In genomic region chr13:83604785-83605184, GRCm38 (mm10) we compare ENCODE assay signal across 9 mouse cellular contexts.
DNase-seq lines count a peak whose midpoint lies in the region; ATAC-seq and TF ChIP-seq lines count a peak whose summit lies in the region.
"Had no signal": no experiment of that assay in that cellular context is flagged by ENCODE, and none has a peak within 500 bp of the region (broad histone marks: within the 10 kb centered on the region; RNA-seq: fewer than 3 reads in every experiment).

No protein-coding gene starts in this region.

- H3K4me3 ChIP-seq in CH12.LX (replicated peaks in 1 of 3; ENCODE audit: low read depth in 2 of 3, low read length in 2 of 3, poor library complexity in 1 of 3): peak overlapping the region in 1 of 3 experiments; percentile 3
- no peak overlapping the region for H3K4me3 ChIP-seq in forebrain, embryonic 13.5 days
- no peak overlapping the region for H3K4me3 ChIP-seq in midbrain, embryonic 11.5 days (ENCODE audit: low read depth, low read length)

- no peaks in the 10 kb centered on the region for H3K9me3 ChIP-seq in CH12.LX (replicated peaks; ENCODE audit: low read length)
- no peaks in the 10 kb centered on the region for H3K9me3 ChIP-seq in forebrain, embryonic 13.5 days (replicated peaks)
- no peaks in the 10 kb centered on the region for H3K9me3 ChIP-seq in midbrain, embryonic 11.5 days (ENCODE audit: control insufficient read depth, low read length)

- TF ChIP-seq CTCF in CH12.LX (conservative IDR thresholded peaks at IDR 0.05 in 1 of 2, IDR thresholded peaks at IDR 0.05 in 1 of 2; ENCODE audit: low read depth in 2 of 2, low read length in 2 of 2): no peak

- H3K27ac ChIP-seq in CH12.LX (ENCODE audit: insufficient read depth, low read depth): peak overlapping the region; percentile 88
- no peak overlapping the region; the same call in 1 of the 2 replicates for H3K27ac ChIP-seq in forebrain, embryonic 13.5 days
- H3K27ac ChIP-seq in midbrain, embryonic 11.5 days (ENCODE audit: low read depth, low read length): no peak overlapping the region

- dilution Hi-C loops in CH12.LX (cut with MboI; ENCODE audit: extremely low pct_ligation_motif_present, extremely low pct_unique_long_range_greater_than_20kb, low sequenced_read_pairs): no loop called here

- no peak for TF ChIP-seq POLR2A in CH12.LX (IDR thresholded peaks at IDR 0.05; ENCODE audit: low read depth, low read length)

- peak; percentile 40 for ATAC-seq in forebrain, embryonic 13.5 days
- peak; percentile 56 for ATAC-seq in midbrain, embryonic 11.5 days (ENCODE audit: low FRiP score)
- ATAC-seq: CD4-positive, CD25-positive, alpha-beta regulatory T cell, adult 4 months had no signal

- no peak for TF ChIP-seq RAD21 in CH12.LX (IDR thresholded peaks at IDR 0.05; ENCODE audit: low read depth, low read length)

- TF ChIP-seq EP300 in CH12.LX (IDR thresholded peaks at IDR 0.05; ENCODE audit: low read length): peak; percentile 26; the same call in 1 of the 2 replicates

- peaks cover 14 to 74% of the 10 kb centered on the region in 2 experiments for H3K4me1 ChIP-seq in CH12.LX (ENCODE audit: control insufficient read depth in 1 of 2, insufficient read depth in 2 of 2)
- peaks cover 30% of the 10 kb centered on the region for H3K4me1 ChIP-seq in forebrain, embryonic 13.5 days
- H3K4me1 ChIP-seq in midbrain, embryonic 11.5 days (ENCODE audit: control insufficient read depth, insufficient read depth, low read length): peaks cover 6% of the 10 kb centered on the region

- H3K79me2 ChIP-seq in CH12.LX (replicated peaks; ENCODE audit: control insufficient read depth, extremely low read depth, insufficient read depth, poor library complexity, severe bottlenecking): peaks cover 36% of the 10 kb centered on the region

- peak overlapping the region; percentile 72 for H3K4me2 ChIP-seq in CH12.LX (ENCODE audit: insufficient read depth, low read depth, poor library complexity, severe bottlenecking)
- no peak overlapping the region for H3K4me2 ChIP-seq in forebrain, embryonic 13.5 days
- H3K4me2 ChIP-seq in midbrain, embryonic 11.5 days: no peak overlapping the region

- in situ Hi-C loops in CH12.LX (cut with MboI; ENCODE audit: low pct_ligation_motif_present, low pct_unique_long_range_greater_than_20kb, low sequenced_read_pairs): loop anchor here (5.0 kb wide), 1 partner anchor 48 kb away; no protein-coding TSS in a partner anchor

- WGBS in forebrain, embryonic 13.5 days: 9% methylated on average over 4 of the region's 4 CpGs
- 33% methylated on average over 4 of the region's 4 CpGs for WGBS in midbrain, embryonic 11.5 days

- peaks cover 0 to 9% of the 10 kb centered on the region in 2 experiments for H3K36me3 ChIP-seq in CH12.LX (replicated peaks in 1 of 2; ENCODE audit: control insufficient read depth in 1 of 2, insufficient read depth in 1 of 2, low read length in 1 of 2)
- H3K36me3 ChIP-seq in forebrain, embryonic 13.5 days (ENCODE audit: poor library complexity, severe bottlenecking): no peaks in the 10 kb centered on the region
- no peaks in the 10 kb centered on the region for H3K36me3 ChIP-seq in midbrain, embryonic 11.5 days (ENCODE audit: control insufficient read depth, insufficient read depth, low read length)

- no peaks in the 10 kb centered on the region for H3K27me3 ChIP-seq in CH12.LX (replicated peaks)
- no peaks in the 10 kb centered on the region for H3K27me3 ChIP-seq in forebrain, embryonic 13.5 days
- no peaks in the 10 kb centered on the region for H3K27me3 ChIP-seq in midbrain, embryonic 11.5 days (ENCODE audit: control insufficient read depth, insufficient read depth, low read length)

- peak; percentile 75 for DNase-seq in heart, adult 11 months
- no peak for DNase-seq in heart, postnatal 4 days
- peak; percentile 58 for DNase-seq in CH12.LX (ENCODE audit: extremely low read depth)
- peak; percentile 84 for DNase-seq in midbrain, embryonic 11.5 days (ENCODE audit: low spot score, missing footprints)
- DNase-seq in frontal cortex, adult 2 months (ENCODE audit: extremely low spot score in 1 of 2, low spot score in 1 of 2): no peak
- no peak for DNase-seq in right cerebral cortex, postnatal 10 days (ENCODE audit: low spot score in 2 of 2)
- no peak for DNase-seq in ovary, postnatal 10 days (ENCODE audit: low spot score)

- H3K9ac ChIP-seq in CH12.LX (ENCODE audit: insufficient read depth, low read depth): peak overlapping the region; percentile 63
- no peak overlapping the region for H3K9ac ChIP-seq in forebrain, embryonic 13.5 days
- no peak overlapping the region for H3K9ac ChIP-seq in midbrain, embryonic 11.5 days (ENCODE audit: low read length)

TF ChIP-seq in CH12.LX, 34 proteins besides CTCF, POLR2A, EP300 and RAD21:
- TF ChIP-seq MAX (IDR thresholded peaks at IDR 0.05; ENCODE audit: low read length) (no peak), IRF4 (IDR thresholded peaks at IDR 0.05; ENCODE audit: low read depth, low read length) (peak; percentile 74), ZC3H11A (IDR thresholded peaks at IDR 0.05; ENCODE audit: low read depth, low read length) (no peak)
TF ChIP-seq in CH12.LX: peak in this region for 1.

Comparison
In these comparisons a context has a peak if more than half of its experiments do, and no peak if none do; other contexts are left out.
1. DNase-seq: peak in heart, adult 11 months (single experiment), CH12.LX (single experiment) and midbrain, embryonic 11.5 days (single experiment); none in heart, postnatal 4 days (single experiment), frontal cortex, adult 2 months (0 of 2), right cerebral cortex, postnatal 10 days (0 of 2) and ovary, postnatal 10 days (single experiment).